ENCODE assay signal across 21 mouse cellular contexts in genomic region chr5:66294106-66294625, GRCm38 (mm10). TPM values are rescaled to one million over a fixed set of nuclear protein-coding genes. Genes with fewer than 3 reads are reported as not detected.
DNase-seq lines count a peak whose midpoint lies in the region; ATAC-seq lines count a peak whose summit lies in the region.
"Had no signal": no experiment of that assay in that cellular context is flagged by ENCODE, and none has a peak within 500 bp of the region (broad histone marks: within the 10 kb centered on the region; RNA-seq: fewer than 3 reads in every experiment).

No protein-coding gene starts in this region.

- no peak overlapping the region for H3K4me2 ChIP-seq in heart, embryonic 12.5 days
- H3K4me2 ChIP-seq: embryonic facial prominence, embryonic 13.5 days; forebrain, embryonic 12.5 days; hindbrain, embryonic 12.5 days had no signal

- H3K4me3 ChIP-seq in heart, embryonic 12.5 days: no peak overlapping the region
- H3K4me3 ChIP-seq: embryonic facial prominence, embryonic 13.5 days; forebrain, embryonic 12.5 days; heart, adult 2 months; hindbrain, embryonic 12.5 days had no signal

- no peak overlapping the region for H3K27ac ChIP-seq in heart, embryonic 12.5 days (ENCODE audit: poor library complexity, severe bottlenecking)
- H3K27ac ChIP-seq: embryonic facial prominence, embryonic 13.5 days; forebrain, embryonic 12.5 days; heart, adult 2 months; hindbrain, embryonic 12.5 days had no signal

- no peaks in the 10 kb centered on the region for H3K27me3 ChIP-seq in heart, embryonic 12.5 days (replicated peaks)
- H3K27me3 ChIP-seq: embryonic facial prominence, embryonic 13.5 days; forebrain, embryonic 12.5 days; hindbrain, embryonic 12.5 days had no signal

- 80% methylated on average over 11 of the region's 11 CpGs for WGBS in heart, embryonic 12.5 days

- H3K9ac ChIP-seq in heart, embryonic 12.5 days: no peak overlapping the region
- H3K9ac ChIP-seq: embryonic facial prominence, embryonic 13.5 days; forebrain, embryonic 12.5 days; hindbrain, embryonic 12.5 days had no signal

- peak; percentile 20 for DNase-seq in CD4-positive, CD25-positive, alpha-beta regulatory T cell, adult 2 months (ENCODE audit: low read depth, low spot score)
- DNase-seq in heart, adult 11 months: peak; percentile 83
- peak; percentile 6 for DNase-seq in thymus, postnatal 25 days
- no peak for DNase-seq in thymus, adult 18-20 months
- no peak for DNase-seq in right cerebral cortex, postnatal 14 days
- DNase-seq: cerebellum, adult 11-12 months; cerebellum, adult 9-10 months; cerebellum, postnatal 25 days; gastrocnemius, postnatal 10 days; heart, adult 2 months; heart, postnatal 10 days; heart, postnatal 4 days had no signal

- H3K36me3 ChIP-seq in heart, embryonic 12.5 days: no peaks in the 10 kb centered on the region
- H3K36me3 ChIP-seq: forebrain, embryonic 12.5 days; G1E; hindbrain, embryonic 12.5 days had no signal

- no peaks in the 10 kb centered on the region for H3K9me3 ChIP-seq in heart, embryonic 12.5 days (replicated peaks)
- H3K9me3 ChIP-seq: embryonic facial prominence, embryonic 13.5 days; hindbrain, embryonic 12.5 days had no signal

- ATAC-seq in CD4-positive, CD25-positive, alpha-beta regulatory T cell, adult 4 months: no peak
- ATAC-seq in heart, embryonic 12.5 days (ENCODE audit: insufficient number of reproducible peaks, low FRiP score): no peak
- ATAC-seq in common myeloid progenitor, adult 5-6 weeks (replicated peaks; ENCODE audit: low read depth, poor library complexity, severe bottlenecking): peak; percentile 56
- ATAC-seq: forebrain, embryonic 16.5 days; hindbrain, embryonic 16.5 days had no signal

- H3K4me1 ChIP-seq in heart, embryonic 12.5 days (replicated peaks): no peaks in the 10 kb centered on the region
- H3K4me1 ChIP-seq: embryonic facial prominence, embryonic 13.5 days; forebrain, embryonic 12.5 days; hindbrain, embryonic 12.5 days had no signal

RNA-seq across cellular contexts. Expression of gene Nsun7, which starts 34.5 kb away (rescaled TPM):
- 1 to 10 TPM; 1.0 TPM for polyA plus RNA-seq in CD4-positive, CD25-positive, alpha-beta regulatory T cell, adult 4 months (2017; shearing (Covaris generic))
- 0.05 and 0.17 TPM in 2 replicates for polyA plus RNA-seq in heart, embryonic 12.5 days (2016; fragmentation: Nextera tagmentation; extraction: Ambion mirVana)
- 0.37 and 0.73 TPM in 2 replicates for total RNA-seq in common myeloid progenitor, adult 5-6 weeks (2017)
- total RNA-seq: heart, adult 2 months had no signal
- polyA plus RNA-seq: G1E had no signal

Comparison
In these comparisons a context has a peak if more than half of its experiments do, and no peak if none do; other contexts are left out.
1. DNase-seq: peak in CD4-positive, CD25-positive, alpha-beta regulatory T cell, adult 2 months (single experiment), heart, adult 11 months (single experiment) and thymus, postnatal 25 days (single experiment); none in thymus, adult 18-20 months (0 of 2) and right cerebral cortex, postnatal 14 days (single experiment).